Mouse (Mus musculus) forebrain, embryonic 12.5 days (tissue): ENCODE measurements around the gene 6720489N17Rik. TPM values are rescaled to one million over a fixed set of nuclear protein-coding genes. Genes with fewer than 3 reads are reported as not detected.
A peak's percentile ranks its signal among the peaks of the same experiment; 100 is the strongest.
"Not testable (repeated sequence)": the region's sequence is repeated elsewhere in the genome, so short reads cannot be mapped to it uniquely, and the experiment has no call there.

Source experiments
- ATAC-seq: fragments of 200-750 bp; cut with Nextera tagmentation; 2 replicates; pipeline ENCODE4 v1.8.0; 2017; ENCODE audit warnings: moderate TSS enrichment; ENCODE audit not compliant: low FRiP score
- H3K27ac ChIP-seq: fragments of 300-500 bp; sonication (generic); 2 replicates; pipeline ENCODE4 v1.5.1; 2016; ENCODE audit warnings: mild to moderate bottlenecking
- H3K27me3 ChIP-seq: fragments of 300-500 bp; sonication (generic); 2 replicates; pipeline ENCODE4 v1.6.1; 2016; ENCODE audit warnings: mild to moderate bottlenecking
- H3K36me3 ChIP-seq: fragments of 300-500 bp; sonication (generic); replicated peaks from 2 replicates; pipeline ENCODE4 v1.6.1; 2016; ENCODE audit warnings: mild to moderate bottlenecking
- H3K4me1 ChIP-seq: fragments of 300-500 bp; sonication (generic); 2 replicates; pipeline ENCODE4 v1.6.1; 2016
- H3K4me2 ChIP-seq: fragments of 300-500 bp; sonication (generic); 2 replicates; pipeline ENCODE4 v1.6.1; 2016; ENCODE audit warnings: mild to moderate bottlenecking, moderate library complexity
- H3K4me3 ChIP-seq: fragments of 300-500 bp; sonication (generic); replicated peaks from 2 replicates; pipeline ENCODE4 v1.5.1; 2016; ENCODE audit warnings: mild to moderate bottlenecking
- H3K9ac ChIP-seq: fragments of 300-500 bp; sonication (generic); 2 replicates; pipeline ENCODE4 v1.6.1; 2016; ENCODE audit warnings: mild to moderate bottlenecking
- H3K9me3 ChIP-seq: fragments of 300-500 bp; sonication (generic); 2 replicates; pipeline ENCODE4 v1.6.1; 2016
- WGBS: fragments of 180-500 bp; shearing (Covaris S2); methylation state at CpG from one replicate; pipeline ENCODE4 v1.1.7; 2016; 5-methylcytosine and 5-hydroxymethylcytosine counted together
- microRNA-seq: library from miRNA; unstranded; fragments of <30 nt; microRNA quantifications from one replicate; pipeline ENCODE4, GENCODE M21; 2017
- polyA plus RNA-seq: library from polyadenylated mRNA; unstranded; fragments of >200 nt; fragmentation: Nextera tagmentation; extraction: Ambion mirVana; gene quantifications from 2 replicates; pipeline ENCODE4 v1.2.1, GENCODE M21; 2016

6720489N17Rik gene
- polyA plus RNA-seq, result 13.1 and 14.5 TPM in 2 replicates

DNA sequence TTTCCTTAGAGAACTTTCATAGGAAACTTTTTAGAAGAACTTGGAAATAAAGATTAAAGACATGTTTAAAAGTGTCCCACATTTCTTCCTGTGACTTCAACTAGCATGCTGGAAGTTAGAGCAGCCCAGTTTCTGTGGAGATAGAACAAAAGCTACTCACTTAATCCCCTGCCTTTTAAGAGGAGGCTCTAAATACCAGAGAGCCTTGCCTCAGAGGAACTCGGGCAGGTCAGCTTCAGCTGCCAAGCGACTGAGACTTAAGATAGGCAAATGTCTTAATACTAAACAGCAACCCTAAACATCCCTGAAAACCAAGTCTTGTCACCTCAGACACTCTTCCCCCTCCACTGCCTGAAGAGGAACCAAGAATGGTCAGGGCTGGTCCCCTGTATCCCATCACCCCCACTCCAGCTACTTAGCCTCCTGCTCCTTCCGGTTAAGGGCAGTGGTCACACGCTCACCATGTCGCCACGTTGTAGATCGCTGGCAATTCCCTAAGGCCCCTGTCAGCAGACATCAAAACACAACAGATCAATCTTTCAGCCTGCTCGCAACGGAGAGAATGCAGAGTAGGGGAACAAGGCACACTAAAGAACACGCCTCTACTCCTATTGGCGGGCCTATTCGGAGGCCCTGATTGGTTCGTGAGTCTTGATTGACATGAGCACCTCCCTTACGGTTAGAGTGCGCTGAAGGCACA lies at the start of gene 6720489N17Rik:
Gene 6720489N17Rik, minus strand, starts transcription at position 606 of the 700 bp plus-strand sequence.
- H3K27me3 ChIP-seq, H3K4me1 ChIP-seq, H3K27ac ChIP-seq, H3K9me3 ChIP-seq, H3K36me3 ChIP-seq: not testable (repeated sequence)
- H3K4me3 ChIP-seq, result peak within 1 kb of the TSS; percentile 47
- H3K9ac ChIP-seq, result peak within 1 kb of the TSS; percentile 55
- H3K4me2 ChIP-seq, result peak within 1 kb of the TSS; percentile 52
- peak; percentile 100 for ATAC-seq
- under 1% methylated on average over 15 of the region's 15 CpGs for WGBS

DNA sequence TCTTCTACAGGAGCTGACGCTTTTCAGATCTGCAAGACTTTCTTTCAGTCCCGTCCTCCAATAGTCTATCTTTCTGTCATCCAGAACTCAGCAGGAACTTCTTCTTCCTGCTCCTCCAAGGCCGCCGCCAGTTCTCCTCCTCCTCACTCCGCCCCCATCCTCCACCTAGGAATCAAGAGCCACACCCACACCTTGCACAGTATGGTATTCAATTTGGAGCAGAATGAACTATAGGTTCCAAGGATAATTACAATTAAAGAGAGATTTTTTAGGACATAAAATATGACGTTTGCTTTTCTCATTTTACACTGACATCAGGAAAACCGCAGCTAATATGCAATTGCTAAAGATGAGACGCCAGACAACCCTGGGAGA lies 29.4 kb upstream of the 6720489N17Rik start:
- ATAC-seq, result peak; percentile 89
- peaks cover 2% of the 10 kb centered on the region; the same call in 1 of the 2 replicates for H3K9me3 ChIP-seq
- H3K4me2 ChIP-seq, result peak overlapping the region; percentile 52
- peak overlapping the region; percentile 54 for H3K4me3 ChIP-seq
- 21% methylated on average over 8 of the region's 8 CpGs for WGBS
- H3K4me1 ChIP-seq, result no peaks in the 10 kb centered on the region
- no peaks in the 10 kb centered on the region for H3K36me3 ChIP-seq
- H3K27ac ChIP-seq, result no peak overlapping the region
- peak overlapping the region; percentile 50; the same call in 1 of the 2 replicates for H3K9ac ChIP-seq
- no peaks in the 10 kb centered on the region for H3K27me3 ChIP-seq

- H3K27ac ChIP-seq, H3K9me3 ChIP-seq, H3K4me1 ChIP-seq, H3K27me3 ChIP-seq, H3K36me3 ChIP-seq: not testable (repeated sequence)
- peak; percentile 100 for ATAC-seq
- peak overlapping the region; percentile 52 for H3K4me2 ChIP-seq
- 1% methylated on average over 16 of the region's 16 CpGs for WGBS
- H3K9ac ChIP-seq, result peak overlapping the region; percentile 50
- peak overlapping the region; percentile 54 for H3K4me3 ChIP-seq
Measured at GRCm38 (mm10) chr13:62652681-62653368, 28.8 kb upstream of the 6720489N17Rik start.

DNA sequence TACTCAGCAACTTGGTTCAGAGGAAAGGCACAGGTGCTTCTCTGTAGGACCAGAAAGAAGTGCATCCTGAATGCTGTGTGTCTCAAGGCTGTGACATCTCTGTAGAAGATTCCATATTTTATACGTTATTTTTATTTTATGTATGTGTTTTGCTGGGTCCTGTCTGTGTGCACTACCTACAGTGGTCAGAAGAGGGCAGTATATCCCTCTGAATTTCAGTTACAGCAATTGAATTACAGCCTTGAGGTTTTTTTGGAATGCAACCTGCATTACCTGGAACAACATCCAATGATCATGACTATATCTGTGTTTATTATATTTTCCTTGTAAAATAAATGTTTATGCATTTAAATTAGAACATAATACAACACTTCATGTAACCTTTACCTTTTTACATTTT lies 3.1 kb upstream of the 6720489N17Rik start:
- not testable (repeated sequence) for H3K4me3 ChIP-seq, H3K9ac ChIP-seq, H3K9me3 ChIP-seq, H3K4me1 ChIP-seq, H3K4me2 ChIP-seq, ATAC-seq, H3K27ac ChIP-seq, H3K36me3 ChIP-seq, H3K27me3 ChIP-seq
- 46% methylated on average over 1 of the region's 1 CpGs for WGBS

DNA sequence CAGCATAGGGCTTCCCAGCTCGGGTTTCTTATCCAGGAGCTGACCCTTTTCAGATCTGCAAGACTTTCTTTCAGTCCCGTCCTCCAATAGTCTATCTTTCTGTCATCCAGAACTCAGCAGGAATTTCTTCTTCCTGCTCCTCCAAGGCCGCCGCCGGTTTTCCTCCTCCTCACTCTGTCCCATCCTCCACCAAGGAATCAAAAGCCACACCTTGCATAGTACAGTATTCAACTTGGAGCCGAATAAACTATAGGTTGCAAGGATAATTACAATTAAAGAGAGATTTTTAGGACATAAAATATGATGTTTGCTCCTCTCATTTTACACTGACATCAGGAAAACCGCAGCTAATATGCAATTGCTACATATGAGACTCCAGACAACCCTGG lies 289 bp upstream of the 6720489N17Rik start:
- H3K4me1 ChIP-seq, H3K27ac ChIP-seq, H3K36me3 ChIP-seq, H3K9me3 ChIP-seq, H3K27me3 ChIP-seq: not testable (repeated sequence)
- ATAC-seq, result peak; percentile 85
- WGBS, result 7% methylated on average over 7 of the region's 7 CpGs
- Histone ChIP-seq H3K4me2 (peak overlapping the region; percentile 52), H3K4me3 (peak overlapping the region; percentile 47), H3K9ac (peak overlapping the region; percentile 55; the same call in 1 of the 2 replicates)

- ATAC-seq, H3K9me3 ChIP-seq, H3K4me2 ChIP-seq, H3K4me1 ChIP-seq, H3K27me3 ChIP-seq, H3K4me3 ChIP-seq, H3K27ac ChIP-seq, H3K9ac ChIP-seq, H3K36me3 ChIP-seq: not testable (repeated sequence)
- WGBS, result 93% methylated on average over 4 of the region's 4 CpGs
Measured at GRCm38 (mm10) chr13:62617449-62617848, 6.5 kb downstream of the 6720489N17Rik start.

- 80% methylated on average over 5 of the region's 6 CpGs for WGBS
Measured at GRCm38 (mm10) chr13:62571099-62571498, 52.9 kb downstream of the 6720489N17Rik start, which contains the start of gene Zfp934. TSS of gene Zfp934 (minus strand) at chr13:62571199.

DNA sequence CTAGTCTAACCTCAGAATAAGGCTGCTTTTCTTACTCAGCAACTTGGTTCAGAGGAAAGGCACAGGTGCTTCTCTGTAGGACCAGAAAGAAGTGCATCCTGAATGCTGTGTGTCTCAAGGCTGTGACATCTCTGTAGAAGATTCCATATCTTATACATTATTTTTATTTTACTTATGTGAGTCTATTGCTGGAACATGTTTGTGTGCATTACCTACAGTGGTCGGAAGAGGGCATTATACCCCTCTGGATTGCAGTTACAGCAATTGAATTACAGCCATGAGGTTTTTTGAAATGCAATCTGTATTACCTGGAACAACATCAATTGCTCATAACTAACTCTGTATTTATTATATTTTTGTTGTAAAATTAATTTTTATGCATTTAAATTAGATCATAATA lies 62.3 kb downstream of the 6720489N17Rik start:
- not testable (repeated sequence) for H3K27me3 ChIP-seq, ATAC-seq, H3K4me3 ChIP-seq, H3K9ac ChIP-seq, H3K9me3 ChIP-seq, H3K4me1 ChIP-seq, H3K4me2 ChIP-seq, H3K36me3 ChIP-seq, H3K27ac ChIP-seq
- 13% methylated on average over 1 of the region's 1 CpGs for WGBS

More at GRCm38 (mm10) chr13:62571099-62571498, 52.9 kb downstream of the 6720489N17Rik start, which contains the start of gene Zfp934:
- not testable (repeated sequence) for H3K4me1 ChIP-seq, ATAC-seq, H3K27me3 ChIP-seq, H3K4me3 ChIP-seq, H3K27ac ChIP-seq, H3K9ac ChIP-seq, H3K36me3 ChIP-seq, H3K4me2 ChIP-seq, H3K9me3 ChIP-seq

- not testable (repeated sequence) for H3K27me3 ChIP-seq, ATAC-seq, H3K27ac ChIP-seq, H3K4me1 ChIP-seq
- peak within 1 kb of the TSS; percentile 48; the same call in 1 of the 2 replicates for H3K9ac ChIP-seq
- peak within 1 kb of the TSS; percentile 44 for H3K4me2 ChIP-seq
- H3K36me3 ChIP-seq, result peaks cover 15% of the 10 kb centered on the region
- H3K9me3 ChIP-seq, result peaks cover 14% of the 10 kb centered on the region; the same call in 1 of the 2 replicates
- peak within 1 kb of the TSS; percentile 45 for H3K4me3 ChIP-seq
- 5% methylated on average over 27 of the region's 27 CpGs for WGBS
Measured at GRCm38 (mm10) chr13:62558189-62559110, 65.5 kb downstream of the 6720489N17Rik start, which contains the start of gene Zfp935. TSS of gene Zfp935 (minus strand) at chr13:62558511.

Small RNAs within 50 kb of the gene (microRNA-seq; reads per million reads assigned to microRNA genes)
- gene Gm24020, result not detected

Other genes starting within 250 kb of the 6720489N17Rik start
- gene Gm3604, start 241.0 kb downstream of the 6720489N17Rik start, polyA plus RNA-seq, result 2.2 and 2.3 TPM in 2 replicates
- 11.2 and 14.5 TPM in 2 replicates for gene Gm49359, start 157.3 kb downstream of the 6720489N17Rik start, polyA plus RNA-seq
- gene Zfp935, start 65.7 kb downstream of the 6720489N17Rik start, polyA plus RNA-seq, result 0.76 TPM in 1 of 2 replicates, not detected in the other
- gene Zfp934, start 53.0 kb downstream of the 6720489N17Rik start, polyA plus RNA-seq, result 18.2 and 19.1 TPM in 2 replicates
- gene Platr25, start 136.5 kb upstream of the 6720489N17Rik start, polyA plus RNA-seq, result 30.2 and 31.2 TPM in 2 replicates
- gene Gm5141, start 161.6 kb upstream of the 6720489N17Rik start, polyA plus RNA-seq, result 12.3 and 13.9 TPM in 2 replicates
- gene Fbp2, start 234.2 kb upstream of the 6720489N17Rik start, polyA plus RNA-seq, result not detected in 2 replicates